Mouse (Mus musculus) kidney, postnatal 36 days (tissue): ENCODE data around the gene Jagn1.

Source experiments
- DNase-seq, 2 experiments: peaks; one replicate each; pipeline ENCODE4 v3.0.0; 2021 to 2022; ENCODE audit warnings: mixed read lengths in 2 of 2

The Jagn1 gene

GRCm38 (mm10) chr6:113442442-113443090 lies at the start of gene Jagn1:
TSS of gene Jagn1 (plus strand) at chr6:113442569.
- peak; percentile 93 to 94 for DNase-seq

DNA sequence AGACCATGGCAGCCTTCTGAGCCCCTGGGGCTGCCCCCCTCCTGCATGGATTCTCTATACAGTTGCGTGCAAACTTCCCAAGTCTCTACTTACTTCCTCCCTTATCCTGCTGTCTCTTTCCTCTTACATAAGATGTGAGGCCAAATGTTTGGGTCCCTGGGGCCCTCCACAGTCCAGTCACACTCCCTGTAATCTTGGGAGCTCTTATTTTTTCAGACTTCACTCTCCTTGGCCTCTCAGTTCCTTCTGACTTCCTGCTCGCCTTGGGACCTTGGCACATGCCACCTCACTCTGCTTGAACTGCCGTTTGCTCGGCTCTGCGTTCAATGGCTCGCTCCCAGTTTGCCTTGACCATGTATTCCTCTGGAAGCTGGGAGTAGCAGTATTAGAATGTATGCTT lies 48.4 kb upstream of the Jagn1 start:
- DNase-seq, result no peak

DNA sequence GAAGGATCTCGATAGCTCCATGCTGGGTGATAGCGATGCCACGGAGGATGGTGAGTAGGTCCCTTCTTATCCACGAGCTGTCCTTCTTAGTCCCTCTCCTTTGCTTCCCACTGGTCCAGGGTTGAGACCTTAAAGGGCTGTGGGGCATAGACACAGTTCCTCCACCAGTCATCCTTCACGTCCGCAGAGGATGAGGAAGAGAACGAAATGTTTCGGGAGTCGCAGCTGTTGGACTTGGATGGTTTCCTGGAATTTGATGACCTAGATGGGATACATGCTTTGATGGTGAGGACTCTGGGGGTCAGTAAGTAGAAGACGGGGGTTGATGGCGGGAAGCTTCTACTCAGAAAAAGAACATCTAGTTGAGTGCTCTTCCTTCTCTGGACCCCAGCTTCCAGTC lies 47.6 kb upstream of the Jagn1 start:
- DNase-seq, result no peak

GRCm38 (mm10) chr6:113395501-113395900 lies 46.9 kb upstream of the Jagn1 start:
- no peak for DNase-seq

DNA sequence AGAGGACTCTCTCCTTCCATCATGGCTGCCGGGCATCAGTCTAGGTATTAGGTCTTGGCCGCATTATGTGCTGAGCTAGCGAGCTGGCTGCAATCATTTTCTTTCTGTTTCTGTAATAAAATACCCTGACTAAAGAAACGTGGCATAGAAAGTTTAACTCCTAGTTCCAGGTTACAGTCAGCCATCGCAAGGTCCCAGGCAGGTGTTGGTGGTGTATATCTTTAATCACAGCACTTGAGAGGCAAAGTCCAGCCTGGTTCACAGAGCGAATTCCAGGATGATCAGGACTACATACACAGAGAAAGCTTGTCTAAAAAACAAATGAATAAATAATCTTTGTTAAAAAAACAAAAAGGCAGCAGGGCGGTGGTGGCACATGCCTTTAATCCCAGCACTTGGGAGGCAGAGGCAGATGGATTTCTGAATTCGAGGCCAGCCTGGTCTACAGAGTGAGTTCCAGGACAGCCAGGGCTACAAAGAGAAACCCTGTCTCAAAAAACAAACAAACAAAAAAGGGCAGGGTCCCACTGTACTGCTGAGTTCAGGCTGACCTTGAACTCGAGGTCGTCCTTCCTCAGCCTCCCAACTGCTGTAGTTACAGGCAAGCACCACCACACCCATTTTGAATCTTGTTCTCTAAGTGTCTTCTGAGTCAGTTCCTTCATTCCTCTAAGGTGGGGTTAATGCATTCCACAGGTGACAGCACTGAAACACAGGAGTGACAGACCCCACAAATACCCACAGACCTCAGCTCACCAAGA lies 45.9 kb upstream of the Jagn1 start:
- no peak for DNase-seq

- DNase-seq, result no peak
Observed at GRCm38 (mm10) chr6:113402094-113402493, 40.3 kb upstream of the Jagn1 start.

DNA sequence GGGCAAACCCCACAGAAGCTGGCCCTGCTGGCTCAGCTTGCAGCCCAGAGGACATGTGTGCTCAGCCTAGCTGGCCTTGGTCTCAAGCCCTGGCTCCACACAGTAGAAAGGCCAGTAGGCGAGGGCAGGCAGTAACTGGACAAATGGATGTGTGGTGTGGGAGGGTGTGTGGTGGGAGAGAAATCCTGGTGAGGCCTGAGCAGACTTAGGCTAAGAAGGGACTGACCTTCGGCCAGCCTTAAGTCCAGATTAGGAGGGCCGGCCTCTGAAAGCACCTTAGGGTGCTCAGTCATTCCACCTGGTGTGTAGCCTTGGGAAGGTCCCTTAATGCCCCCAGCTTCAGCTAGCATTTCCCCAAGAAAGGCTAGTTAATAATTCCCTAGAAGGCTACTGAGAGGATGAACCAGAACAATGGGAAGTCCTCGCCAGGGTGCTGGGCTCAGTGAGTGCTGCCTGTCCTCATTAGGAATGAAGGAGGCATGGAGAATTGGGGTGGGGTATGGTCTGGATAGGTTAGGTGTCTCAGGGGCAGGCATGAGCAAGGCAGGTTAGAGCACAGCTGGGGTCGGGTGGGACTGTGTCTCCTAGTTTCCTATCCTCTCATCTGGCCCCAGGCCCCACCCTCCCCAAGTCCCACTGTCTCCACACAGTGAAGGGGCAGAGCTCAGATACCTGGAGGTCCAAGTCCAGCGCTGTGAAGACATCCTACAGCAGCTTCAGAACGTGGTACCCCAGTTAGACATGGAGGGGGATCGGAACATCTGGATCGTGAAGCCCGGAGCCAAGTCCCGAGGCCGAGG lies 37.5 kb upstream of the Jagn1 start:
- DNase-seq, result peak; percentile 43 to 55

GRCm38 (mm10) chr6:113405483-113405882 lies 36.9 kb upstream of the Jagn1 start:
- no peak for DNase-seq

GRCm38 (mm10) chr6:113406683-113407082 lies 35.7 kb upstream of the Jagn1 start:
- peak; percentile 19 to 60 for DNase-seq

GRCm38 (mm10) chr6:113410001-113410400 lies 32.4 kb upstream of the Jagn1 start:
- no peak for DNase-seq

- peak in 1 of 2 experiments; percentile 23 for DNase-seq
Observed at GRCm38 (mm10) chr6:113416416-113416815, 26.0 kb upstream of the Jagn1 start.

DNA sequence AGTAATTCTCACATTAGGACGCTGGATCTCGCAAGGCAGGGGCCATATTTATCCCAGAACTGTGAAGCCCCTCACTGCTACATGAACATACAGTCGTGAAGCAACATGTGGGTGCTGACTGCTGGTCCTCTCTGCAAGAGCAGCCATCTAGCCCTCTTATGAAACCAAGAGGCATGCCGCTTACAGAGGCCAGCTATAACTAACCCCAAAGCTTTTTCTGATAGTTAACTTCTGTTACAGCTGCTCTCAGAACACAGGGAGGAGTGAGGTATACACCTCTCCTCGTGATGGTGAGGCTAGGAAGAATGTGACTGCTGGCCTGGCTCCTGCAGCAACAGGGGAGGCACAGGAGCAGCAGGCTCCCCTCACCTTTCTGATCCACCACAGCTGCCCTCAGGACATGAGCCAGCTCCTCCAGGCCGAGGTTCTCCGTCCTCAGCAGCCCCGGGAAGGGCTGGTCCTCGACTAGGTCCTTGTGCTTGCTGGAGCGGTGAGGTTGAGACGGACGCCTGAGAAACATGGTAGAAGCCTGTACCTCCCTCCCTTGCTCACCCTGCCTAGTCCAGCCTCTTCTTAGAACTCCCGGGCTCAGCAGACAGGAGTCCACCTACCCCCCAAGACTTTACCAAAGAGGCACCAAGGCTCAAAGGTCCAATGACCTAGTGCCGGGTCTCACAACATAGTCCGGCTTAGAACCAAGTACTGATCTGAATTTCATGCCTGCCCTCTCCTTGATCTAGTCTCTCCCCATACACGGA lies 23.7 kb upstream of the Jagn1 start:
- DNase-seq, result peak; percentile 61 to 64

DNA sequence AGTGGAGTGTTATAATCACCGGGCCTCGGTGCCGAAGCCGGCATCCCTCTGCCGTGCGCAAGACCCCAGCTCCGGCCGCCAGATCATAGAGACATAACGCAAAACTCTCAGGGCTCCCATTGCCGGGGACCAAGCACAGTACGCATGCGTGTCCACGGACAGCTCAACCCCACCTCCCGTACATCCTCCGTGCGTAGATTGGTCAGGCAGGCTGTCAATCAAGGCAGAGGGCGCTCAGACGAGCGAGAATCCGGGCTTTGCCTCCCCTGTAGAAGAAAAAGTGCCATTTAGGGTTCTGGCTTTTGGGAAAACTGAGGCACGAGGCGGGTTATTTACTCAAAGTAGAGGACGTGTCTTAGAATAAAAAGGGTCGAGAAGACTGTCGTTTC lies 23.2 kb upstream of the Jagn1 start, which contains the start of gene Rpusd3:
Gene Rpusd3, minus strand, starts transcription at position 142 of the 389 bp plus-strand sequence.
- DNase-seq, result peak; percentile 97 to 100

DNA sequence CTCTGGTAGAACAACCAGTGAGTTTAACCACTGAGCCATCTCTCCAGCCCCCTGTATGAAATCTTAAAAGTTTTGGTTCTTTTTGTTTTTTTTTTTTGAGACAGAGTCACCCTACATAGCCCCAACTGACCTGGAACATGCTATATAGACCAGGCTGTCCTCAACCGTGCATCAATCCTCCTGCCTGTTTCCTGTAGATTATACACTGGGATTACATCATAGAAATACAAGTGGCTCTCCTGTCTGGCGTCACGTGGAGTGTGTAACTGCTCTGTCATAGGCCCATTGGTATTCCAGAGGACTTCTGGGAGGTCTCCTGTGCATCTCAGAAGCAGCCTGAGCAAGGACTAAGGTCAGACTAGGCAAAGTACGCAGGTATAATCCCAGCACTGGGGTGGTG lies 19.4 kb upstream of the Jagn1 start:
- DNase-seq, result no peak

- DNase-seq, result peak; percentile 32 to 49
Observed at GRCm38 (mm10) chr6:113424187-113424586, 18.2 kb upstream of the Jagn1 start.

GRCm38 (mm10) chr6:113426696-113427095 lies 15.7 kb upstream of the Jagn1 start:
- DNase-seq, result no peak

DNA sequence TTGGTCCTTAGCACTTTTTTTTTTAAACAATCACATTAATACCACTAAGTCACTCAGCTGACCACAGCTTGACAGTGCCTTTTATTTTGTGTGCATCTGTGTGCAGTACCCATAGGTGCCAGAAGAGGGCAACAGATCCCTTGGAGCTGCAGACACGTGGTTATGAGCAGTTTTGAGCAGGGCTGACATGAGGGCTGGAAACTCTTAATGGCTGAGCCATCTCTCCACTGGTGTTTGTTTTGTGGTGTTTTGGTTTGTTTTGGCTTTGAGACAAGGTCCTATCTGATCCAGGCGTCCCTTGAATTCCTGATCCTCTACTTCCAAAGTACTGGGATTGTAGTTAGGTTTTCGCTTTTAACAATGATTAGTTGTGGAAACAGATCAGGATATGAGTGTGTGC lies 15.0 kb upstream of the Jagn1 start:
- peak; percentile 25 to 74 for DNase-seq

DNA sequence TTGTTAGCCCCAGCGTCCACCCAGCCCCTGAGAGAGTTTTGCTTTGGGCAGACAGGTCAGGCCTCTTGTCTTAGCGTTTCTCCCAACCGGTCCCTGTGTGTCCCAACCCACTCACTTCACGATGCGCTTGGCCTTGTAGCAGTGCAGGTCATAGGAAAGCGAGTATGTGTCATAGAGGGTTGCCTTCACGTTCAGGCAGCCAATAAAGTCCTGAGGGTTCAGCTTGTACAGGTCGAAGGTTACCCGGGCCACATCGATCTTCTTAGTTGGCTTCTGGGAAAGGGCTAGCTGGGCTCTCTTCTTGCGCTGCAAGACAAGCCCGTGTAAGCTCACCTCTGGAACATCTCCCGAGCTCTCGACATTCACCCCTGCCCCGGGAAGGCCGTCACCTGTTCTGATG lies 14.4 kb upstream of the Jagn1 start:
- no peak for DNase-seq

DNA sequence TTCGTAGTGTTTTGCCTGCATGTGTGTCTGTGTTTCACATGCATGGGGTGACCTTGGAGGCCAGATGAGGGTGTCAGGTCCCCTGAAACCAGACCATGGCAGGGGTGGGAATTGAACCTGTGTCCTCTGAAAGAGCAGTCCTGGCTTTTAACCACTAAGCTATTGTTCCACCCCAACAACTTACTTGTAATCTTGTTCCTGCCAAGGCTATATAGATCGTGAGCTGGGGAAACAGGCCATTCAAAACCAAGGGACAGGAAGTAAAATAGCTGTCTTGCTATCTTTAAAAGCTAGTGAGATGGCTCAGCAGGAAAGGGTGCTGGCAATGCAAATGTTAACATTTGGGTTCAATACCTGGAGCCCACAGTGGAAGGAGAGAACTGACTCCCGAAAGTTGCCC lies 12.4 kb upstream of the Jagn1 start:
- DNase-seq, result no peak

GRCm38 (mm10) chr6:113430846-113431245 lies 11.5 kb upstream of the Jagn1 start:
- DNase-seq, result no peak

DNA sequence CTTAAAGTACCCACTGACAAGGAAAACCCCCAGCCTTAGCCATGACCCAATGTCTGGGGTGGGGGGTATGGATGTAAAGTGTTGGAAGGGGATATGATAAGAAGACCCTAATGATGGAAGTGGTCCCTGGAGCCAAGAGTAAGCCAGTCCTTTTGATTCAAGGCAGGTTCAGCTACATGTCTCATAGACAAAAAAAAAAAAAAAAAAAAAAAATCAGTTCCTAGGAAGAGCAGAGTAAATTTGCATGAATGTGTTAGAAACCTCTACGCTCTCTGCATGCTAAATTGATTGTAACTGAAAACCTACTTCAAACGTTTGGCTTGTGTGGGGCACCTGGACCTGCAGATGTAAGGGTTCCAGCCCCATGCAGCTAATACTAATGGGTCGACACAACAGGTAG lies 10.6 kb upstream of the Jagn1 start:
- no peak for DNase-seq

GRCm38 (mm10) chr6:113433661-113434060 lies 8.7 kb upstream of the Jagn1 start:
- DNase-seq, result no peak

DNA sequence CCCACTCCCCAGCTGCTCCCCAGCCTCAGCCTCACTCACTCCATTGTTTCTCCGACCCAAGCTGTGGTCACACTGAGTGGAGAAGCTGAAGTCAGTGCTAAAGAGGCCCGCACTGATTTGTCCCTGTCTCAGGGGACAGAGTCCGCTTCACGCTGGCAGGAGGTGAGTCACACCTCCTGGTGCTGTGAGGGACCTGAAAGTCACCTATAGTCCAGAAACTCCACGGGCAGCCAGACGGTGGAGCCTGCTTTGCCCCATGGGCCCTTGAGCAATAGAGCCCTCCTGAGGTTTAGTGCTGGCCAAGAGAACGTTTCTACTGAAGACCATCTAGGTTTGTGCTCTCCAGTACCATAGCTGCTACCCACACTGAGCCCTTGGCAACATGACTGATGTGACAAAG lies 7.7 kb upstream of the Jagn1 start:
- no peak for DNase-seq
